Mouse (Mus musculus): ENCODE results near the gene Hist1h2bh.

- no peak for TF ChIP-seq POLR2A (IDR thresholded peaks at IDR 0.05; ENCODE audit: insufficient read depth, low read length)
- no peak for TF ChIP-seq CTCF (IDR thresholded peaks at IDR 0.05; ENCODE audit: low read depth, low read length)
Measured at GRCm38 (mm10) chr13:23551931-23552914, 9.0 kb upstream of the Hist1h2bh start.
